Mouse (Mus musculus): ENCODE results near the gene Sh3bp2. TPM values are rescaled to one million over a fixed set of nuclear protein-coding genes. Genes with fewer than 3 reads are reported as not detected.
A peak's percentile ranks its signal among the peaks of the same experiment; 100 is the strongest.

The Sh3bp2 gene
- polyA plus RNA-seq (2015; fragmentation: Nextera tagmentation; extraction: Ambion mirVana) = 8.2 and 8.3 TPM in 2 replicates

DNA sequence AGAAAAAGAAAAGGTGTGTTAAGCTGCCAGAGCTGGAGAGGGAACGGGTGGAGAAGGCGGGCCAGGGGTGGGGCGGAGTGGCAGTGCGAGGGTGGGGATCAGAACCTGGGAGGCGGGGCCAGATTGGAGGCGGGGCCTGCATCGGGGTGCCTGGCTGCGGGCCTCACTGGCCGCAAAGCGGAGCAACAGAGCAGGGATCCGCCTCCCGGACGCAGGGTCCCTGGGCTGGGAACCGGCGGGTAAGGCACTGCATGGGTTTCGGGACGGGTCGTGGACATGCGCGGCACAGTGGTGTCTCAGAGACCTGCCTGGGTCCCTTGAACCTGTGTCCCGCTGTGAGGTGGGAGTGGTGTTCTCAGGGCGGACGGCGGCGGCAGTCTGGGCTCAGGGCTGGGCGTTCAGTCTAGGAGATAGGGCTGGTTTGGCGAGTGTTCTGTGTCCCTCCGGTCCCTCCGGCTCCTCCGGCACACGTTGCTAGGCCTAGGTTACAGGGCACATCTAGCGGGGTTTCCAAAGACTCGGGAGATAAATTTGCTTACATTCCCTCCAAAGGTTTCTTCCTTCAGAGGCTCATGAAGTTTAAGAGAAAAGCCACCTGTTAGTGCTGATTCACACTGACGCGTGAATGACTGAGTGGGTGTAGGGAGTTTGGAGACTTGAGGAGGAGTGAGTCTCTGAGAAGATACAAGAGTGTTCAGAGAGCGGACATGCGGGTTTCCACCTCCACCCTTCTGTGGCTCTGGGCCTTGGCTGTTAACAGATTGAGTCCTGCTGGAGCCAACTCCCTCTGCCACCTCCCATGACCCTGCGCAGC is at the start of gene Sh3bp2:
Gene Sh3bp2 (plus strand): TSS at position 176 of the 814 bp plus-strand sequence.
- H3K27me3 ChIP-seq = no peaks in the 10 kb centered on the region
- peak within 1 kb of the TSS; percentile 36; the same call in 1 of the 2 replicates for H3K27ac ChIP-seq (replicated peaks)
- H3K4me2 ChIP-seq (replicated peaks) = peak within 1 kb of the TSS; percentile 81
- H3K9me3 ChIP-seq (replicated peaks) = no peaks in the 10 kb centered on the region
- WGBS = 3% methylated on average over 38 of the region's 38 CpGs
- peak within 1 kb of the TSS; percentile 59 for H3K4me3 ChIP-seq (replicated peaks)
- H3K36me3 ChIP-seq = no peaks in the 10 kb centered on the region
- H3K9ac ChIP-seq = 0 out of 2 replicates have a peak within 1 kb of the TSS, but pooled peaks have one; percentile 21
- peaks cover 15% of the 10 kb centered on the region; the same call in 1 of the 2 replicates for H3K4me1 ChIP-seq
- ATAC-seq (ENCODE audit: insufficient number of reproducible peaks, low FRiP score, low TSS enrichment, low read depth) = peak; percentile 90

DNA sequence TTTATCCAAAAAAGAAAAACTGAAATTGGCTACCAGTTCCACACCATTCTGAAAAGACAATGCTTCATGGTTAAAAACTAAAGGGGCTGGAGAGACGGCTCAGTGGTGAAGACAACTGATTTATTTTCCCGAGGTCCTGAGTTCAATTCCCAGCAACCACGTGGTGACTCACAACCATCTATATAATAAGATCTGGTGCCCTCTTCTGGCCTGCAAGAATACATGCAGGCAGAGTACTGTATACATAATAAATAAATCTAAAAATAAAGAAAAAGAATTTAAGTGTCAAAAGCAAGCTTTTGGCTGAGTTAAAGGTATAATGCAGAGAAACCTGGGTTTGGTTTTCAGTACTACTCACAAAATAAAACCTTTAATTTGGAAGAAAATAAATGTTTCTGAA is 44.7 kb upstream of the Sh3bp2 start:
- Histone ChIP-seq H3K27me3 (no peaks in the 10 kb centered on the region), H3K4me1 (no peaks in the 10 kb centered on the region), H3K4me3 (replicated peaks) (no peak overlapping the region), H3K9me3 (replicated peaks) (no peaks in the 10 kb centered on the region), H3K27ac (replicated peaks) (no peak overlapping the region), H3K4me2 (replicated peaks) (no peak overlapping the region), H3K9ac (no peak overlapping the region), H3K36me3 (peaks cover 73% of the 10 kb centered on the region)
- WGBS = 80% methylated on average over 3 of the region's 3 CpGs
- no peak for ATAC-seq (ENCODE audit: insufficient number of reproducible peaks, low FRiP score, low TSS enrichment, low read depth)

DNA sequence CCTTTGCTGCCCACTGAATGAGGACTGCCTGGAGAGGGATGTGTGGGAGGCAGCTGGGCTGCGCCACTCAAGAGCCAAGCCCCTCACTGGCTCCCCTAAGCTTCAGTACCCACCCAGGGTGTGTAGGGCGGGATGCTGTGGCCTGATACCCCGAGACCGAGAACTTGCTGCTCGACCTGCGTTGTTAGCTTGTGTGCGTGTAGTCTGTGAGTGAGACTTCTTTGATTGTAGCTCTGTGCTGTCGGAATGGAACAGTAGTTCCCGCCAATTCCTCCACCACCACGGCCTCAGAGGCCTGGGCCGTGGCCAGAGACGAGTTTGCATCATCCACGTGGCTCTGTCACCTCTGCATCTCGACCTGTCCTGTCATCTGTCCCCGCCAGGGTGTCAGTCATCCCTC is 39.9 kb upstream of the Sh3bp2 start:
- Histone ChIP-seq H3K4me2 (replicated peaks) (no peak overlapping the region), H3K4me1 (peaks cover 20% of the 10 kb centered on the region), H3K4me3 (replicated peaks) (no peak overlapping the region), H3K9me3 (replicated peaks) (no peaks in the 10 kb centered on the region), H3K9ac (no peak overlapping the region), H3K27me3 (no peaks in the 10 kb centered on the region), H3K36me3 (peaks cover 38% of the 10 kb centered on the region), H3K27ac (replicated peaks) (no peak overlapping the region)
- 93% methylated on average over 15 of the region's 15 CpGs for WGBS
- ATAC-seq (ENCODE audit: insufficient number of reproducible peaks, low FRiP score, low TSS enrichment, low read depth) = no peak

DNA sequence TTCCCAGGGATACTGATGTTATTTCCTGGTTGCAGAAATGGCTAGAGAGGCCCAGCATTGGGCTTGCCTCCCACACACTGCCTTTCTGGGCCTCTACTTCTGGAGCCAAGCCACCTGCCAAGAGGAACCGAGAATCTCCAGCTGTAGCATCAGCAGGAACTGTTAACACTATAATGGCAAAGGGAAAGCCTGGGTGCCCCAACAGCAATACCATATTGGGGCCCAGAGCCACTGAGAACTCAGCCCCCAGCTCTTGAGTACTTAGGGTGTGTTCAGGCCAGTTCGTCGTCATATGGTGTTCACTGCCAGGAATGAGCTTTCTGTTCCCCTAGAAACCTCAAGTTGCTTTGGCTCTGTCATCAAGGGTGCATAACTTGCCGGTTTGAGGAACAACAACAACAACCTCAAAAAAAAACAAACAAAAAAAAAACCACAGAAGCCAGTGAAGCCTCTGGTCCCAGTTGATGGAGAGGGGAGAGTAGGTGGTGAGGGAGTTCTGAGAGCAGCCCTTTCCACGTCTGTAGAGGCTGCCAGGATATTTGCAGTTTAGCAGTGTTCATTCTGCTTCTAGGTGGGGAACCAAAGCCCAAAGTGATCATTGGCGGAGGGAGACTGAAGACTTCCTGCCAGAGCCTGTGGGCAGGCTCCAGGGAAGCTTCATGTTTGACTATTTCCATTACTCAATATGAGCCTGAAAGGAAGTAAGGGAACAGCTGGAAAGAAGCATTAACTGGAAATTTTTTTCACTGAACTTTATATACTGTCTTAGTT is 38.1 kb upstream of the Sh3bp2 start:
- H3K27ac ChIP-seq (replicated peaks) = peak overlapping the region; percentile 63
- no peak for ATAC-seq (ENCODE audit: insufficient number of reproducible peaks, low FRiP score, low TSS enrichment, low read depth)
- 53% methylated on average over 6 of the region's 6 CpGs for WGBS

DNA sequence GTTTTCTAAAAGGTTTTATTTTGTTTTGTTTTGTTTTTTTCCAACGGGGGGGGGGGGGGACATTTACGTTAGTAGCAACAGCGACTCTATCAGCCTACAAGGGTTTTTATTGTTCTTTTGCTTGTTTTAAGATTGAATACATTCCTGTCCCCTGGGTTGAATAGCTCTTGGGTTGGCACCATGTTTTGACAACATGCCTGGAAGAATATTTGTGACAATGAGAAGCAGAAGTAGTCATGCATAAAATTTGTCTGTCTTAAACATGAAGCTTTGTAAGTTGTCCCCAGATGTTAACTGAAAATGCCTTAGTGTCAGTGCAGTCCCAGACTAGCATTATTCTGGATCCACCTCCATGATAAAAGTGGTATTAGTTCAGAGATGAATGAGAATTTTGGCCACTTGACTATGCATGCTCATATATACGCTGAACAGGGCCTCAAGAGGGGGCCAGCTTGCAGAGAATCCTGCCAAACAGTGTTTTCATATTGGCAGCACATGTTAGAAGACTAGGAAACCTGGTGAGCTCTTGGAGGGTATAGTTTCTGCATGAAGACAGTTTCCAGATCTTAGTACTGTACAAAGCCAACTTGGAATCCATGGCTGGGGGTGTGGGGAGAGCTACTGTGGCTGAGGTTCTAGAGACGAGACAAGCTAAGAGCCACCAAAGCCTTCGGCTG is 36.8 kb upstream of the Sh3bp2 start:
- Histone ChIP-seq H3K27ac (replicated peaks) (peak overlapping the region; percentile 76), H3K27me3 (no peaks in the 10 kb centered on the region), H3K9ac (no peak overlapping the region), H3K36me3 (peaks cover 18% of the 10 kb centered on the region), H3K4me3 (replicated peaks) (no peak overlapping the region), H3K4me2 (replicated peaks) (no peak overlapping the region; the same call in 1 of the 2 replicates), H3K9me3 (replicated peaks) (no peaks in the 10 kb centered on the region), H3K4me1 (peaks cover 20% of the 10 kb centered on the region)
- ATAC-seq (ENCODE audit: insufficient number of reproducible peaks, low FRiP score, low TSS enrichment, low read depth) = peak; percentile 53; the same call in 1 of the 2 replicates
- 50% methylated on average over 6 of the region's 6 CpGs for WGBS

More for the DNA sequence above, 38.1 kb upstream of the Sh3bp2 start:
- H3K4me3 ChIP-seq (replicated peaks) = no peak overlapping the region
- H3K4me2 ChIP-seq (replicated peaks) = no peak overlapping the region
- H3K9me3 ChIP-seq (replicated peaks) = no peaks in the 10 kb centered on the region
- H3K4me1 ChIP-seq = peaks cover 20% of the 10 kb centered on the region
- H3K9ac ChIP-seq = no peak overlapping the region
- peaks cover 22% of the 10 kb centered on the region for H3K36me3 ChIP-seq
- no peaks in the 10 kb centered on the region for H3K27me3 ChIP-seq

DNA sequence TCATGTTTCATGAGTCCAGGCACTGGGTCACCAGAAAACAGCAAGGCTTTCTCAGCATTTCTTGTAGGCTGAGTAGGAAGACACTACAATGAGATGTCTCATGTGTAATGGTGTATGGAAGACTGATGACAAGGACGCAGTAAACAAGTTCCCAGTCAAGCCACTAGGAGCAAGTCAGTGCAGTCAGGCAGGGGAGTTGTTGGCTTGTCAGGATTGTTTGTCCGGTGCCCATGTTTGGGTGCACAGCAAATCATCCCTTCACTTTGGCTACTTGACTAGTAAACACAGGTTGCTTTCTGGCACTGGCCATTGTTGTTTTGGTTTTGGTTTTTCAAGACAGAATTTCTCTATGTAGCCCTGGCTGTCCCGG is 36.2 kb upstream of the Sh3bp2 start:
- Histone ChIP-seq H3K4me3 (replicated peaks) (no peak overlapping the region), H3K4me2 (replicated peaks) (no peak overlapping the region; the same call in 1 of the 2 replicates), H3K27me3 (no peaks in the 10 kb centered on the region), H3K27ac (replicated peaks) (peak overlapping the region; percentile 76), H3K9ac (no peak overlapping the region), H3K9me3 (replicated peaks) (no peaks in the 10 kb centered on the region), H3K4me1 (peaks cover 20% of the 10 kb centered on the region), H3K36me3 (peaks cover 15% of the 10 kb centered on the region)
- ATAC-seq (ENCODE audit: insufficient number of reproducible peaks, low FRiP score, low TSS enrichment, low read depth) = no peak
- 87% methylated on average over 3 of the region's 3 CpGs for WGBS

DNA sequence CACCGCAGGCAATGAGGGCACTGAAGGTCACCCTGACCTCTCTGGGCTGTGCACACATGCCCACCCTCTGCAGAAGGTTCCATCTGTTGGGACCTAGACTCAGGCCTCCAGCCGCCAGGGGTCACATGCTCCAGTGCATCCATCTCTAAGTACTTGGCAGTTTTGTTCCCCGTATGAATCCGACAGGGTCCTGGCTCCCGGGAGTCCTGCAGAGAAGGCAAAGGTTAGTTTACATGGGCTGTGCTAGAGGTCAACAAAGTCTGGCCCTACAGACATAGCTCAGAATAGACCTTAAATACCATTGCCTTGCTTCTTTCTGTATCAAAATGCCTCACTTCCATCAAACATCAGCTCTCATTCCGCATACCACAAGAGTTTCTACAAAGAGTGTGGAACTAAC is 28.9 kb upstream of the Sh3bp2 start:
- ATAC-seq (ENCODE audit: insufficient number of reproducible peaks, low FRiP score, low TSS enrichment, low read depth) = 0 out of 2 replicates have a peak, but pooled peaks have one; percentile 43
- Histone ChIP-seq H3K27ac (replicated peaks) (no peak overlapping the region), H3K4me1 (no peaks in the 10 kb centered on the region), H3K27me3 (no peaks in the 10 kb centered on the region), H3K9ac (no peak overlapping the region), H3K9me3 (replicated peaks) (no peaks in the 10 kb centered on the region), H3K36me3 (0 out of 2 replicates have a peak, but pooled peaks cover 23% of the 10 kb centered on the region), H3K4me2 (replicated peaks) (no peak overlapping the region), H3K4me3 (replicated peaks) (no peak overlapping the region)
- 90% methylated on average over 6 of the region's 6 CpGs for WGBS

DNA sequence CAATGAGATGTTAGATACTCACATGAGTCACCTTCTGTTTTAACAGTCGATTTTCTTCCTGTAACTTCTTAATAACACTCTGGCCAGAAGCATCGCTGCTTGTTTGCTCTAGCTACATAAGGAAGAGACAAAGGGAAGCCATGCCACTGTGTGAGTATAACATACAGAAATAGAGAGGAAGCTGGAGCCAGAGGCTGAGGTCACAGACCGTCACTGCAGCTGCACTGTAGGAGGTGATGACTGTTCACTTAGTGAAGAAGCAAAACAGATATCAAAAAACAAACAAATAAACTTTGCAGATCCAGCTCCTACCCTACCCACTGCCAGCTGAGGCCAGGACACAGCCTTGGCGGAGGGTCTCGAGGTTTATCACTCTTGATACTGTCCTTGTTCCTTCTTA is 24.8 kb upstream of the Sh3bp2 start:
- WGBS = 82% methylated on average over 5 of the region's 5 CpGs
- Histone ChIP-seq H3K27me3 (no peaks in the 10 kb centered on the region), H3K27ac (replicated peaks) (no peak overlapping the region), H3K4me2 (replicated peaks) (no peak overlapping the region), H3K36me3 (peaks cover 42% of the 10 kb centered on the region), H3K4me3 (replicated peaks) (no peak overlapping the region), H3K4me1 (no peaks in the 10 kb centered on the region), H3K9me3 (replicated peaks) (no peaks in the 10 kb centered on the region), H3K9ac (no peak overlapping the region)
- no peak for ATAC-seq (ENCODE audit: insufficient number of reproducible peaks, low FRiP score, low TSS enrichment, low read depth)

DNA sequence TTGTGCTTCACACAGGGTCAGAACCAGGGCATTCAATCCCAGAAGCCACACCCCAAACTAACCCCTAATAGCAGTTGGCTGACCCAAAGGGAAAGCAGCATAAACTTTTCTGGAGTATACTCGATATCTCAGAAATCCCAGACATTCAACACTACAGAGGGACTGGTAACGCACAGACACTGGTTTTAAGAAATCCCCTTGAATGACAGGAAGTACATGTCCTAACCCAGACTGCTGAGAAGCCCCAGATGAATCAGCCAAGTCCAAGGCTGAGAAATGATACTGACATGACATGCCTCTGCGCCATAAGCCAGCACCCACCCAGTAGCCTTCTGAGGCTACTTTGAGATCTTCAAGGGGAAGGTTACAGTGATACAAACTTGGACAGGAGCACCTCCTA is 24.1 kb upstream of the Sh3bp2 start:
- peaks cover 37% of the 10 kb centered on the region for H3K36me3 ChIP-seq
- no peaks in the 10 kb centered on the region for H3K4me1 ChIP-seq
- no peak overlapping the region for H3K9ac ChIP-seq
- no peaks in the 10 kb centered on the region for H3K9me3 ChIP-seq (replicated peaks)
- no peak overlapping the region for H3K27ac ChIP-seq (replicated peaks)
- no peaks in the 10 kb centered on the region for H3K27me3 ChIP-seq
- WGBS = 76% methylated on average over 3 of the region's 3 CpGs
- ATAC-seq (ENCODE audit: insufficient number of reproducible peaks, low FRiP score, low TSS enrichment, low read depth) = no peak
- H3K4me2 ChIP-seq (replicated peaks) = no peak overlapping the region
- no peak overlapping the region for H3K4me3 ChIP-seq (replicated peaks)

DNA sequence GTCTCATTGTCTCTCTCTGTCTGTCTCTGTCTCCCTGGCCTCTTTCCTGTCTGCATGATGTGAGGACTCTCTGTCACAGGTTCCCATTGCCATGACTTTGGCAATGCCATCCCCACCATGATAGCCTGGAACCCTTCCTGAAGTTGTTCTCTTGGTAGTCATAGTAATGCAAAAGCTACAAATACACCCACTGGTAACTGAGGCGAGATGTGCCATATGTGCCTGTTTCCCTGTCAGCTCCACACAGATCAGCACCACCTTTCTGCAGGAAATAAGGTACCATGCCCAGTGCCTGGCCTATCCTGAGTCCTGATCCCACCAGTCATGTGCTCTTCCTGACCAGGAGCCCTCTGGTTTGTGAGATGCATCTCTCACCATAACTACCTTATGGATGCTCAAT is 23.2 kb upstream of the Sh3bp2 start:
- WGBS = 79% methylated on average over 1 of the region's 1 CpGs
- H3K27ac ChIP-seq (replicated peaks) = no peak overlapping the region

DNA sequence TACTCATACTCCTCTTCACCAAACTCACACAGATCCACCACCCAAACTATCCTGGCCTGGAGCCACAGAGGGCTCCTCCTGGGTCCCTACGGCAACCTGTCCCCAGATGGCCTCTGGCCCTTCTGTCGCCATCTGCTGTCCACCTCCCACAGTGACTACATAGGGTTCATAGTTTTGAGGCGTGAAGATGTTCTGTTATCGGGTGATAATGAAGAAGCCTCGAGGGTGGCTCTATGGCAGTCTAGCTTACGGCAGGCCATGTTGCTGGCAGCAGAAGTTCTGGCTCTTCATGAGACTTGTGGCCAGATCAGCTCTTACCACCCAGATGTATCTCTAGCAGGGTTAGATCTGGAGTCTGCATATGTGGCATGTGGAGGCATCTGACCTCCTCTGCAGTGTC is 22.8 kb upstream of the Sh3bp2 start:
- no peaks in the 10 kb centered on the region for H3K4me1 ChIP-seq
- H3K4me3 ChIP-seq (replicated peaks) = no peak overlapping the region
- ATAC-seq (ENCODE audit: insufficient number of reproducible peaks, low FRiP score, low TSS enrichment, low read depth) = no peak
- no peaks in the 10 kb centered on the region for H3K27me3 ChIP-seq
- H3K36me3 ChIP-seq = peaks cover 31% of the 10 kb centered on the region
- no peak overlapping the region for H3K9ac ChIP-seq
- no peak overlapping the region for H3K4me2 ChIP-seq (replicated peaks)
- no peaks in the 10 kb centered on the region for H3K9me3 ChIP-seq (replicated peaks)
- no peak overlapping the region for H3K27ac ChIP-seq (replicated peaks)
- WGBS = 82% methylated on average over 6 of the region's 6 CpGs

More for the DNA sequence above, 23.2 kb upstream of the Sh3bp2 start:
- H3K36me3 ChIP-seq = peaks cover 32% of the 10 kb centered on the region
- H3K9ac ChIP-seq = no peak overlapping the region
- H3K4me1 ChIP-seq = no peaks in the 10 kb centered on the region
- no peaks in the 10 kb centered on the region for H3K9me3 ChIP-seq (replicated peaks)
- no peak for ATAC-seq (ENCODE audit: insufficient number of reproducible peaks, low FRiP score, low TSS enrichment, low read depth)
- no peak overlapping the region for H3K4me3 ChIP-seq (replicated peaks)
- H3K27me3 ChIP-seq = no peaks in the 10 kb centered on the region
- H3K4me2 ChIP-seq (replicated peaks) = no peak overlapping the region

Measured in embryonic facial prominence, embryonic 15.5 days (tissue).